Mouse (Mus musculus): ENCODE results near the gene Slc15a3.

Slc15a3 gene

DNA sequence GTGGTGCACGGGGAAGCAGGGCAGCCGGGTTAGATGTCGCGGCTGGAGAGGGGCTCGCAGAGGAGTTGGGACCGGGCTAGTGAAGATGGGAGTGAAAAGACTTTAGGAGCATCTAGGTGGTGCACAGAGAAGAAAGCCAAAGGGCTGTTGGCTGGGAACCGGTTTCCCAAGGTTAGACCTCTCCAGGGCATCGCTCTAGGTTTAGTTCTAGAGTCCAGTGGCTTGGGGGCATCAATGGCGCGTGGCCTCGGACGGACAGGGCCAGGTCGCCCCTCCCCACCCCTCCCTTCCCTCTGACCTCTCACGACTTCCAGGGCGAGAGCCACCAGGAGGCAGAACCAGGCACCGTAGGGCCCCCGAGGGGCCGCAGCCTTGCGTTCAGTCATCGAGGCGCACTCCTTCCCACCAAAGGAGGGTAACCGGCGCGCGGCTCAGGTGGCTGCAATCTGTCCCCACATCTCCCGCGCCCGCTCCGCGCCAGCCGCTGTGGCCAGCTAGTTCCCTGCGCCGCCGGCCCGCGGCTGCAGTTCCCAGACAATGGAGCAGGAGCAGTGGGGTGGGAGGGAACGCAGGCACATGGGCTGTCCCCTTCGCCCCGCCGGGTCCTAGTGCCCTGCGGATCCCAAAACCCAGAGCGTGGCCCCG is 29.8 kb downstream of the Slc15a3 start:
- DNase-seq (ENCODE audit: low read depth, low spot score): no peak

DNA sequence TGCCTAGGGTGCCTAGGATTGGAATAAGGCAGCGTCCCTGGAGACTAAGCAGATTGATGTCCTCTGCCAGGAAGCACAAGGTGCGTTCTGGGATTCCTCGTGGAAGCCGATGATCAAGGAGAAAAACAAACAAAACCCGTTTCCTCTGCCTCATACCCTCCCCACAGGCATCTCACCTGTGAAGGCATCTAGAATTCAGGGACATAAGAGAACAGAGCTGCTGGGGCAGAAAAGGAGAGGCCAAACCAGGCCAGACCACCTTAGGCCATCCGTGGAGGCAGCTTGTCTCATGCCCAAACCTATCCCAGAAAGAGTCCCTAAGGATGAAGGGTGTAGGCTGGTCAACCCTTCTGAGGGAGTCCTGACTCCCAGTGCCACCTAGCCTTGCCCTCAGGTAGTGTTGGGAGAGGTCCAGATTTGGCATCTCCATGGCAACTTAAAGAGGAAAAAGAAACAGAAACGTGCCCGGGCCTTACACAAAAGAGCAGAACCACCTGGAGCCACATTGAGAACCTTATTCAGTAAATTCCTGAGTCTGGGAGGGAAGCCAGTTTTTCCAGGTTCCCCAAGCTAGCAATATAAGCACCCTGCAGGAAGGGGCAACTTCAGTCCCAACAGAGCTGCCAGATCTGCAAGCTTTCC is 30.5 kb downstream of the Slc15a3 start, which contains the start of gene Tmem132a:
Gene Tmem132a, minus strand, starts transcription at position 55 of the 642 bp plus-strand sequence.
- no peak for DNase-seq (ENCODE audit: low read depth, low spot score)

DNA sequence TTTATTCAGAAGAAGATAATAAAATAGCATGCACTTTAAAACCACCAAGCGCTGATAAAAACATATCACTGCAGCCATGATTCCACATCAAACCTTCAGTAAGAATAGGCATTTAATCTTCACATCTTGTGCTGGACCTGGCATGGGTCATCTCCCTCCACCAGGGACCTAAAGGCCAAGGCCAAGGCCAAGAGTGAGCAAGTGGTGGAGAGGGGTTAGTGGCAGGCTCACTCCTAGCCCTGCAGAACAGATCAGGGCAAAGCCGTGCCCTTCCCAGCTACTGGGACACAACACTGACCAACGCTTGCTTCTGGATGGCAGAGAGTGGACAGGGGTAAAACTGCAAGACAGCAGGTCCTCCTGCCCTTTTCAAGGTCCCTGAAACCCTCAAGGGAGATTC is 31.1 kb downstream of the Slc15a3 start:
- DNase-seq (ENCODE audit: low read depth, low spot score): no peak

DNA sequence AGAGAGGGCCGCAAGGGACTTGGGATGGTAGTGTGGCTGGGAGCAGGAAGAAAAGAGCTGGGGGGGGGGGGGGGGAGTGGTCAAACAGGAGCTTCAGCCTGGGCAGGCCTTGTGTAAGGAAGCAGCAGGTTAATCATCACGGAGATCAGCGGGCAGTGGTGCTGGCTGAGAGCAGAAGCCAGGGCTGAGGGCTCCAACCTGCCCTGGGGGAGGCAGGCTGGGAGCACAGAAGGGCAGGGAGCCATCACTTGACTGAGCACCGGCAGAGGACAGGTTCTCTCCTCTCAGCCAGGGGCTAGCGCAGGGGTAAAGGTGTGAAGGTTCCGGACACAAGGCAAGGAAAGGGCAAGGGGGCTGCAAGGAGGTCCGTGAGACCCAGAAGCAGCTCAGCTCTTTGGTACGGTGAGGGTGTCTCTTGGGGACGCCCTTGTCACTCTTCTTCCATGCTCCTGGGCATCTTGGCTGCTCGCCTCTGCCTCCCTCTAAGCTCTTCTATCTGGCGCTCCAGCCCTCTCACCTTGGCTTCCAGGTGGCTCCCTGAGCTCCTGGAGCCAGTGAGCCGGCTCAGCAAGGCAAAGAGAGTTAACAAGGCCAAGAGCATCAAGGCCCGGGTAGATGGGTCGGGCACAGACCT is 31.9 kb downstream of the Slc15a3 start:
- DNase-seq (ENCODE audit: low read depth, low spot score): no peak

DNA sequence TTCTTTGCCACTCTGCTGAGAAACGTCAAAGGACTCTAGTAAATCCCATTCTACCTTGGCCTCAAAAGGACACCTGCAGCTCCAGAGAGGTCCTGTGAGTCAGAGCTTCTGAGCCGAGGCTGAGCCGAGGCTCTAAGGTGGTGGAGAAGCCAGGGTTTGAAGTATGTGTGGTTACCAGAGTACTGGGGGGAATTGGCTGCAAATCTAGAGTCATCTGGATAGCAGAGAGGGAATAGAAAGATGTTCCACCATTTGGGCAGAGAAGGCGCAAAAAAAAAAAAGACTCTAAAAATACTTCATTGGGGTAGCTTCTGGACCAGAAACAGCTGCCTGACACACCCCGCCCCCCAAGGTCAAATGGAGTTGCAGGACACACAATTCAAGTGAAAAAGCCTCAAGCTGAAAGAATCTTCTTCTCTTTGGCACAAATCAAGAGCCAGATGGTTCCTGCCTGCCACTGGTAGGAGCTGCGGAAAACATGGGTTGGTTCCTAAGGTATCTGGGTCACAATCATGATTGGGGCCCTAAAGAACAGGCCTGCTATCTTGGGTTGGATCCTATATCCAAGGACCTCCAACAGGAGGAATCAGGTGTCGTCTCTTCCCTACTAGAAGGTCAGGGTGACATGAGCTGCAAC is 38.8 kb downstream of the Slc15a3 start:
- no peak for DNase-seq (ENCODE audit: low read depth, low spot score)

DNA sequence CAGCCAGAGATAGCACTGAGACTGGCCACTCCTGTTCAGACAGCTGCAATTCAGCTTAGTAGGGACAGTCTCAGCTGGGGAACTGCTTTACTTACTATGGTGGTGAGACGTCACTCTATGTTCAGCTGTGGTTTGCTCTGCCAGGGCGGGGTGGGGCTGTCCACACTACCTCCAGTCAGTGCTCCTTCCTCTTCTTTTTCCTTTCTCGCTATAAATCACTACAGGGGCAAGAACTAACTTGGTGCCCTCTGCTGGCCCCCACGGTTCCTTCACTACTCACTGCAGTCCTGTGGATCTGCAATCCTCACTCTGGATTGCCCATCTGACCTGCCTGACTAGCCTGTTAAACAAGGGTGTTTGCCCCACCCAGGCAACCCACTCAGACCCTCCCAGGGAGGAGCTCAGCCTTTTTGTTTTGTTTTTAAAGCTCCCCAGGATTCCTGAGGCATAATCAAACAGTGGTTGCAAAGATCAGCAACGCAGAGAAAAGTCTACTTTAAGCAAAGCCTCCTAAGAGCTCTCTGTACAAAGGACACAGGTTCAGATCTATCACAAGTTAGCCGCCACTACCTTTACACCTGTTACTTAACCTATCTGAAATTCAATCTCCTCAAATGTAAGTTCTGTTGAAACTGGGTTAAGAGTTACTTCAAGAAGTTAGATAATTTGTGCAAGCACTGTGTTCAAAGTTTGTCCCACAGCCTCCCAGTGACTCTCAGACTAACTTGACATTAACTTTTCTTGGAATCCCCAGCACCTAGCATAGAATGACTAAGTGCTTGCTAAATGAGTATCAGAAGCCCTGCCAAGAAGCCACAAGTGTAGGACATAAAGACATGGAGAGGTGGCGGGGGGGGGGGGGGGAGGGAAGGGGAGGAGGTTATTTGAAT is 40.8 kb downstream of the Slc15a3 start:
- no peak for DNase-seq (ENCODE audit: low read depth, low spot score)

DNA sequence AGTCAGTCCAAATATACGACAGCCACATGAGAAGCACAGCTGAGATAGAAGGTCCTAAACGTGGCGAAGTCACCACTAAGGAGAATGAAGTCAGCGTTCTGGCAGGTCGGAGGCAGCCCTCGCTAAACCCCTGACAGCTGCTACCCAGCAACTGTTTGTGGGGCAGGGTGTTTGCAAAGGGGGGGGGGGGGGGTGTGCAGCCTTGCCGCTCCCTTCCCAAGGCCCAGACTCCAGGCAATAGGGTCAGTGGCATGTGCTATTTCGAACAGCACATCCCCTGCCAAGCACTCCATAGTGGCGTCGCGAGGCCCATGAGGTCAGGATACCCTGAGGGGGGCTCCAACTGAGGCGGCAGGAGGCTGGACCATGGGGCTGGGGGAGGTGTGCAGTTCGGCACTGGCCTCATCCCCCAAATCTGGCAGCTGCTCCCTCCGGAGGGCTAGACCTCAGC is 41.5 kb downstream of the Slc15a3 start:
- no peak for DNase-seq (ENCODE audit: low read depth, low spot score)

DNA sequence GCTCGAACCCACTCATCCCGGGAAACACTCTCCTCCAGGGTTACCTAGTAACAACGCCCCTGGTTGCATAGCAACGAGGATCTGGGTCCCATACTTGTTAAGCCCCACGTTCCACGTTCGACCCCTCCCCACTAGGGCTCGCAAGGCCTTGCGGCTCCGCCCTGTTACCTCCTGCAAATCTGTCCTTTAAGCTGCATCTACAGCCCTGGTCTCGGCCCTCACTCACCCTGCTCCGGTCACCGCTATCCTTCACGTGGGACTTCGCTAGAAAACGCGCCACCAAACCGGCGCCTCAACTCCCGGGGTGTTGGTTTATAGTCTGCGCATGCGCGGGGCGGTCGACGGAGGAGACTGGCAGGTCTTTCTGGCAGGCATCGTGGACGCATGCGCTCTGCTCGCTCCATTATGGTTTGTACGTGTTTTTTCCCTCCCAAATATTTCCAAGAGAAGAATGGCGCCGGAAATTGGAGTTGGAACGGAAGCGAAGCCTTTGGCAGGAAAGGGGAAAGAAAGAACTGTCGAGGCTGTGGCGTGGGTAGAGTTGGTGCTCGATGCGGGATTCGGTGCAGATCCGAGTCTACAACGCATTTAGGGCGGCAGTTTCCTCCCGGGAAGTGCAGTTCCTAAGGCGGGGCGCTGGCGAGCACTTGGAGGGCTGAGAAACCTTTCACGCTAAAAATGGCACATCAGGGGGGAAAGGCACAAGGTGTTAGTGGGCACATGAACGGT is 42.1 kb downstream of the Slc15a3 start, which contains the start of gene Tmem109:
Gene Tmem109, minus strand, starts transcription at position 576 of the 729 bp plus-strand sequence.
- peak; percentile 81 for DNase-seq (ENCODE audit: low read depth, low spot score)

DNA sequence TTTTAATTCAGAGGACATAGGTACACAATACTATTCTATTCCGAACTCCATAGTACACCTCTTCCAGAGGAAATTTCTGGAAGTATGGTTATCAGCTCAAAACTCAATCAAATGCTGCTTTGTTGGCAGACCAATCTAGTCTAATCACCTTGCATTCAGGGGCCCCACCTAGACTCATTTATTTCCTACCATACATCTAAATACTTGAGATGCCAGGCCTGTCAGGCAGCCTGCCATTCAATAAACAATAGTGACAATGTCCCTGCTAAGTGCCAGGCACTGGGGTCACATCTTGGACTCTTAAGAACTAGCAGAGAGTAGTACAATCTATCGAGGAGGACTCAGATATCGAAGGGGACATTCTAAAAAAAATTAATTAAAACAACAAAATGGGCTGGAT is 52.7 kb downstream of the Slc15a3 start:
- no peak for DNase-seq (ENCODE audit: low read depth, low spot score)

DNA sequence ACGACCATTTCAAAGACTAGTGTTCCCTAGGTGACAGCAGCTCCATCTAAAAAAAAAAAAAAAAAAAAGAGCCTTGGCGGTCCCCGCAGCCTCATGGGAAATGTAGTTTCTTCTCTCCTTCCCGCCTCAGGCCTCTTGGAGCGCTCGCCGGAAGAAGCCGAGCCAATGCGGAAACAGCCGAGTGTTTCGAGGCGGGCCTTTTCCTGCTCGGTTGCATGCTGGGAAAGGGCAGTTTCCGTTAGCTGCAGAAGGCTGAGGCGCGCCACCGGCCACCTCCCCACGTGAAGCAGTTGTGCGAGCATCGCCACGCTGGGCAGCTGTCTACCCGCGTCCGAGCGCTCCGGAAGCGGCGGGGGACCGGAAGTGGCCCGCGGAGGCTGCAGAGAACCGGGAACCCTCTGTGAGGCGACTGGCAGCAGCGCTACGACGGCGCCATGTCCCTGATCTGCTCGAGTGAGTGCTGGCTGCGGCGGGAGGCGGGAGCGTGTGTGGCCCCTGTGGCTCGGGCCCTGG is 55.5 kb downstream of the Slc15a3 start, which contains the start of gene Prpf19:
Gene Prpf19, plus strand, starts transcription at position 216 of the 513 bp plus-strand sequence.
- peak; percentile 93 for DNase-seq (ENCODE audit: low read depth, low spot score)

DNA sequence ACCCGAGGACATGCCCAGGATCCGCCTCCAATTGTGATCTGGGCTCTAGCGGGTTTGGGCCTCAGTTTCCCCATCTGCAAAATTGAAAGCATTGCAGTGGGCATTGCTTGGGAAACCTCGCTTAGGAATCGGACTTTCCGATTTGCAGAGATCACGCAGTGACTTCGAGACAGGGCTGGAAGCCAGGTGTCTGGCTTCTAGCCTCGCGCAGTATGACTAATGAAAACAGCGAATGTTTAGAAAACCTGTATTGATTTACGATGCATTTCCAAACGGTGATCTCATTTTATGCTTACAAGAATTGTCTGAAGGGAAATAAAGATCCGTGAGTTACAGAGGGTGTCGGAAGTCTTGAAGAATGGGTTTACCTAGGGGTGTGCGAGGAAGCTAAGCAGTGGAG is 56.2 kb downstream of the Slc15a3 start:
- DNase-seq (ENCODE audit: low read depth, low spot score): no peak

DNA sequence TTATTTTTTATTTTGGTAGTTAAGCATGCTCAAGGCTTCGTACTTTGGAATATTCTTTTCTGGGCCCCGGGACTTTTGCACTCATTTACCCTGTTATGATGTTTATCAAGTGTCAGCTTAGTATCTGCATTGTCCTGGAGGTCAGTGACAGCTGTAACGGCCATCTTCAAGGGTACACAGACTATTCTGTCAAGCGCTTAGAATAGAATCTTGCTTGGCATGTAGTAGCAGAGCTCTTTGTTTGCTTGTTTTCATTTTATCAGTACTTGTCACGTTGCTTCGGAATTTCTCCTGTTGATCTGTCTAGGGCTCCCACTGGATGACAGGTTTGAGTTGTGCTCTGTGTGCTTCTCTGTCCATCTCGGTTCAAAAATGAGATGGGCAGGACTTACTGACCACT is 57.3 kb downstream of the Slc15a3 start:
- no peak for DNase-seq (ENCODE audit: low read depth, low spot score)

DNA sequence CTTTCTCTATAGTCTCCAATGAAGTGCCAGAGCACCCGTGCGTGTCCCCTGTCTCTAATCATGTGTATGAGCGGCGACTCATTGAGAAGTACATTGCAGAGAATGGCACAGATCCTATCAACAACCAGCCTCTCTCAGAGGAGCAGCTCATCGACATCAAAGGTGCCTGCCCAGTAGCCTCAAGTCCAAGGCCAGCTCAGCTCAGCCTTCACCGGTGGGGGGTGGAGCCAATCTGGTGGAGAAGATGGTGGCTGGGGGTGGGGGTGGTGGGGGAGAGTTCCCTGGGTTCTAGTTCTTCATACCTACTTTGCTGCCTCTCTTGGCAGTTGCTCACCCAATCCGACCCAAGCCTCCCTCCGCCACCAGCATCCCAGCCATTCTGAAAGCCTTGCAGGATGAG is 58.0 kb downstream of the Slc15a3 start:
- no peak for DNase-seq (ENCODE audit: low read depth, low spot score)

DNA sequence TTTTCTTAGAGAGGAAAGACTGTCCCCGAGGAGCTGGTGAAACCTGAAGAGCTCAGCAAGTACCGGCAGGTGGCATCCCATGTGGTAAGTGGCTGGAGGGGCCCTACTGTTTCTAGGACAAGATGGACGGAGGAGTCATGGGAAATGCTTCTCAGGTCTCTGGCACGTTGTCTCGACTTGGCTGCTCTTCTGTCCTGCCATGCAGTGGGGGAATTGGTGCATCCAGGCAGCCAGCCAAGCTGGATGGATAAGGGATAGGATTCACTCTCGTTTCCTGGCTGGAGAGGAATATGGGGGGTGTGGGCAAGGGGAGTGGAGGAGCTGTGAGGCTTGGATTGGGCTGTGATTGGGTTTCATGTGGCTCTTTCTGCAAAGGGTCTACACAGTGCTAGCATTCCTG is 60.8 kb downstream of the Slc15a3 start:
- DNase-seq (ENCODE audit: low read depth, low spot score): no peak

DNA sequence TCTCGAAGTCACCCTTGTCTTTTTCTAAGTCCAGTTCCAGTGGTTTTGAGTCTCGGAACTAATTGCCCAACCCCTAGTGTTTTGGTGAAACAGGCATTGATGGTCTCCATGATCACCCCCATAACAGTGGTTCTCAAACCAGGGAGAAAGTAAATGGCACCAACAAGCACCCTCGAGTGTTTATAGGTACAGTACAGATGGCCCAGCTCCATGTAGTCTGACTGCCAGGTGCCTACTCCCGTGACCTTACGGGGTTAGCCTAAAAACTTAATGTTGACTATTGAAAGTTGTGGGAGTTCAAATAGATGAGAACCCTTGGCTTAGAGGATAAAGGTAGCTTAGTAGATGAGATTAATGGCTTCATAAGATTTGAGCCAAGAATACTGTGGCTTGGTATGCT is 61.5 kb downstream of the Slc15a3 start:
- DNase-seq (ENCODE audit: low read depth, low spot score): no peak

DNA sequence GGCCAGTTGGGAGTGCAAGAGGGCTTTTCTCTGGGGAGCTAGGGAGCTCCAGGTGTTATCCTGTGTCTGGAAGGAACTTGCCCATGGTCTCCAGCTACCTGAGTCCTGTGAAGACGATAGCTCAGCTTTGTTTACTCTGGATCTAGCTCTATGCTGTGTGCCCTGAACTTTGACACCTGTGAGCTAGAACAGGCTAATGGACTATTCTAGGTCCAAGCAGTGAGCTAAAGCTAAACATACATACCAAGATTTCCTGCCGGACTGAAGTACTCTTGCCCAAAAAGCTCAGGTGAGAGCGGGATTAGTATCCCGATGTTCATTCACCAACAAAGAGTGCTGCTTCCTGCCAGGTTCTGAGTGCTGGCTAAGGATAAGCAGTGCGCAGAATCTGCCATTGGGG is 65.0 kb downstream of the Slc15a3 start:
- no peak for DNase-seq (ENCODE audit: low read depth, low spot score)

DNA sequence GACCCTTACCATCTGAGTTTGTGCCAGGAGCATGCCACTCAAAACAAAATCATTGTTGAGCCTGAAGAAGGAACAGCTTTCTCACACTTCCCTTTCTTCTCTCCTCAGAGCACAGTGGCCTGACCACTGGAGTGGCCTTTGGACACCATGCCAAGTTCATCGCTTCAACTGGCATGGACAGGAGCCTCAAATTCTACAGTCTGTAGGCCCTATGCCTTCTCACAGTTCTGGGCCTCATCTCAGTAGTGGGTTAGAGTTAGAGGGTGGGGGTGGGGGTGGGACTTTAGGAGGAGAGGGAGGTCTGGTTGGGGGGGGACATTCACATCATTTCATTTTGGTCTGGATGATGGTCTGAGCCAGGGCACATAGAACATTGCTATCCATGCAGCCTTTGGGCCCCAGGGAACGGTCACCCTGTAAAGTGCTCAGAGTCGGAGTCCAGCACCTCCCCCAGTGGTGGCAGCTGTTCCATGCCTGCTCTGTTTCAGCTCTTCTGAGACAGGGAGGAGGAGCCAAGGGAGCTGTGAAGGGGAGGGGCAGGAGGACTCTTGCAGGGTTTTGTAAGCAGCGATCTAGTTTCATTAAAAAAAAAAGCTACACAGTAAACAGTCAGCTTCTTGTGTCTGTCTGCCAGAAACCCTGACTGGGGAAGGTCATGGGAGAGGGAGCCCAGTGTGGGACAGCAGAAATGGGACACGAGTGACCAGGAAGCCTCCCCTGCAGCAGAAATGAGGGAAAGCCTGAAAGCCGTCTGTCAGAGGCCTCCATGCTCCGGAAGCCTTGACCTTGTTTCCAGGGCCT is 65.6 kb downstream of the Slc15a3 start:
- DNase-seq (ENCODE audit: low read depth, low spot score): no peak

DNA sequence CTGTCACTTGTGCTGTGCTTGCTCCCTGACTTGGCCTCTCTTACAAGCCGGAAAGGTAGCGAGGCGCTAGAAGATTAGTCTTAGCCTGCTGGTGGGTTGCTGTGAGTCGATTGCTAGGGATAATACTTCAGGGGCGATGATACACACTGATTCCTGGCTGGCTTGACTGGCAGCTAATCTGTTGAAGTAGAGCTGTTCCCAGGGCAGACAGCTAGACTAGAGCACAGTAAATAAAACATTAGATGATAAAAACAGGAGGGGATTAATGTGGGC is 66.1 kb downstream of the Slc15a3 start:
- DNase-seq (ENCODE audit: low read depth, low spot score): no peak

DNA sequence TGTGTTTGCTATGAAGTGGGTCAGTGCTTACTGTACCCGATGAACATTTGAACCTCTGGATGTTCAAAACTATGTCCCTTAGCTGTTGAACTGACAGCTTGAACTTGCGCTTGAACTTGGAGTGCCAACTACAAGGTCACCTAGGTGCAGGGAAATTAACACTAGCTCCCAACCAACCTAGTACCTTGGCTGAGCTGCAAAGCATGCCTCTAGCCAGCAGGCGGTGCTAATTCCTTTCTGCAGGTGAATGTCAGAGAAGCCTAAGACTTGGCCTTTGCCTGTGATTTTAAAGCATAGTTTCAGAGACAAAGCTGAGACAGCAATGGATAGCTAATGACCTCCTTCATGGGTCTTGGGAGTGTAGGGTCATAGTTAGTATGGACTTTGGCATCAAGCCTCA is 68.4 kb downstream of the Slc15a3 start:
- no peak for DNase-seq (ENCODE audit: low read depth, low spot score)
